Mouse (Mus musculus) olfactory bulb, adult 2 months (tissue): ENCODE results near the gene Dgat2.

Experiments
- CTCF ChIP-seq: fragments of 200-500 bp; IDR thresholded peaks from 2 replicates; pipeline ENCODE4 v1.5.1; 2012; ENCODE audit warnings: low read depth, mild to moderate bottlenecking, low read length, moderate library complexity; ENCODE audit not compliant: insufficient read depth
- POLR2A ChIP-seq: fragments of 200-500 bp; IDR thresholded peaks from 2 replicates; pipeline ENCODE4 v1.6.1; 2012; ENCODE audit warnings: mild to moderate bottlenecking, low read depth, low read length, moderate library complexity; ENCODE audit not compliant: insufficient read depth

GRCm38 (mm10) chr7:99122651-99123050 is 59.9 kb downstream of the Dgat2 start:
- TF ChIP-seq CTCF (no peak), POLR2A (no peak)
